Mouse (Mus musculus) monocyte, adult 5-6 weeks (primary cell): ENCODE results near the gene Sobp. TPM values are rescaled to one million over a fixed set of nuclear protein-coding genes. Genes with fewer than 3 reads are reported as not detected.

Experiments used
- ATAC-seq: fragments of 153-309, 156-312 bp; replicated peaks from 2 replicates; pipeline ENCODE4 v1.8.0; 2017; ENCODE audit warnings: mild to moderate bottlenecking; ENCODE audit not compliant: low TSS enrichment, insufficient number of reproducible peaks, severe bottlenecking, poor library complexity, low FRiP score
- total RNA-seq: library from RNA; stranded (forward); fragments of 200-1000, 200-491, 200-594 nt; gene quantifications from 3 replicates; pipeline ENCODE4 v1.2.3, GENCODE M21; 2017

Sobp gene
- total RNA-seq, 1 experiment from 2014 or later = not detected

DNA sequence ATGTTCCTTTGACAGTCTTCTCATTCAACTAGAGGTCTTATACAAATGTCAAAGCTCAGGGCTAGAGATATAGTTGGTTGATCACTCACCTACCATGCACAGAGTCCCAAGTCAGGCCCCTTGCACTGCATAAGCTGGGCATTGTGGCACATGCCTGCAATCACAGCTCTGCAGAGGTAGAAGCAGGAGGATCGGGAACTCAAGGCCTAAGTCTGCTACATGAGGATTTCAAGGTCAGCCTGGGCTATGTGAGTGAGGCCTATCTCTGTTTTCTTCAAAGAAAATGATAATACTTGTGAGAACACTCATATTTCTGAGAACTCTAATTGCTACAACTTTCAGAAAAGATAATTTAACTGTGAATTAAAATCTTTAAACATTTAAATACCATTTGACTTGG is 8.2 kb downstream of the Sobp start:
- ATAC-seq = no peak

DNA sequence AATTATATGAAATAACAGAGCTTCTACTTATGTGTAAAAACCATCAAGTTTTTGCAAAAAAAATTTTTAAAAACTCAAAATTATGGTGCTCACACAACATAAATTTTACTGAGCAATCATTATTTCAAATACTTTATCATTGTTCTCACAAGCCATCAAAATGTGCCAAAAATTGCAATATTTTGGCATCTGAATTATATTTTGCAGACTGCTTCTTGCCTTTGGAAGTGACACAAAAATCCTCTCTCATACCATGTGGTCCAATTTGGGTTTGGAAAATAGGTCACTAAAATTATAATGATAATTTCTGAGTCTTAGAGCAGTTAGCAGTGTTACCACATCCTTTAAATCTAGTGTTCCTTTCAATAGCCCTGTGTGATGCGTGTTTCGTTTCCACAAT is 9.9 kb downstream of the Sobp start:
- no peak for ATAC-seq

DNA sequence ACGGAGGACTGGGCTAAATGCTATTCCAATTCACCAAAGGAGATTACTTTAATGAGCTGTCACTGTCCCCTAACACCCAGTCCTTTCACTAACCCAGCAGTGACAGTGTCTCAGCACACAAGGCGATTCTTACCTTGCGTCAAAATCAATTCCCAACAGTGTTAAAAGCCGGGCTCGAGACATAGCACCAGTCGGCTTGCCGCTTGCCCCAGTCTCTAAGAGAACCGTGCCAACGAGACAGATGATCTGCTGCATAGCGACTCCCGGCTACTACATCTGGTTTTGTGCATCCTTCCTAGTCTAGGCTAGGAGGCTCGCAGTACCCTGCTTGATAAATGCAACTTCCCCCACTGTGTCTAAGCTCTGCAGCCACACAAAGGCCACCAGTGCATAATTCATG is 12.0 kb downstream of the Sobp start:
- ATAC-seq = no peak

DNA sequence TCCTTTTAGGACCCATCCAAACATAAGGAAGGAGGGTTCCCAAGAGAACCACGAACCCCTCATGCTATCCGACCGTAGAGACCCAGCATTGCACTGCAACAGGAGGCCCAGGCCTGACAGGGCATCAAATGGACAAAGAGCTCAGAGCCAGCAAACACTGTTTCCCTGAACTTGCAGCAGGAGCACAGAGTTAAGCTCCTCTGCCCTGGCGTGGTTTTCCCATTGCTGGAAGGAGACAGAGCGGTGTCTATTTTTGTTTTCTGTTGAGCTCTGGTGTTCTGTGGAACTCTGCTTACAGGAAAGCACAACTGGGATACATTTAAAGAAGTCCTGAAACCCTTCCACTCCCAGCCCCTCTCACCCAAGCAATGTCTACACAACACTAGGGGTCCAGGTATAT is 15.0 kb downstream of the Sobp start:
- ATAC-seq = no peak

DNA sequence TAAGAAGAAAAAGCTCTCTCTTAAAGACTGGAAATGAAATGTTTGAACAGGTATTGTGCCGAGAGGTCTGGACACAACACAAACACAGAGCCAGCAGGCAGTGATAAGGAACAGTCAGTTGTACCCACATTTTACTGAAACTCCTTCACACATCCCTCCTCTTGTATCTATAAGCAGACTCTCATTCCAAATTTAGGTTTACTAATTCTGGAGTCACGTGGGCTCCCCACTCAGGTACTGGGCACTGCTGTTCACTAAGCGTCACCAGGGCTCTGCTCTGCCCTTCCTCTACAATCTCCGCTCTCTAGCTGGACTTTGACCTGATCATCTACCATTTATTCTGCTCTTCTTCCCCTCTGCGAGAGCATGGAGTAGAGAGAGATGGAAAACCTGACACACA is 15.4 kb downstream of the Sobp start:
- no peak for ATAC-seq

DNA sequence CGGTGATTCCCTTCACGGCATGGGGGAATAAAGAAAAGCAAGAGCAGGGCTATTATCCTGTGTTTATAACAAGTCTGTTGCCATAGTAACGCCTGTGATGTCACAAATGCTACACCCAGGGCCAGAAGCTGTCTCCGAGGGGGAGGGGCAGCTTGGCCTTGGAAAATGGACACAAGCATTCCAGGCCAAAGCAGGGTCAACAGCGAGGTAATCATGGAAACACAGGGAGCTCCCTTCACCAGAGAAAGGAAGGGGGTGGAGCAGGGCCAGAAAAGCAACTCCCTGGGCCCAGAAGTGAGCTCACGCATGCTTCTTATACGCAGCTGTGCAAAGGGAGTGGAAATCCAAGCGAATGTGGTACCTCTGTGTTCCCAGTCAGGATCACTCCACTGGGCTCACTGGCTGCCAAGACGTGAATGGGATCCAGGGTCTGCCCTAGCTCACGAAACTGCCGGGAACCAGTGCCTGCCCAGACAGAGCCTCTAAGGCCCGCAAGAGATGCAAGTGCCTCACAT is 19.2 kb downstream of the Sobp start:
- no peak for ATAC-seq

DNA sequence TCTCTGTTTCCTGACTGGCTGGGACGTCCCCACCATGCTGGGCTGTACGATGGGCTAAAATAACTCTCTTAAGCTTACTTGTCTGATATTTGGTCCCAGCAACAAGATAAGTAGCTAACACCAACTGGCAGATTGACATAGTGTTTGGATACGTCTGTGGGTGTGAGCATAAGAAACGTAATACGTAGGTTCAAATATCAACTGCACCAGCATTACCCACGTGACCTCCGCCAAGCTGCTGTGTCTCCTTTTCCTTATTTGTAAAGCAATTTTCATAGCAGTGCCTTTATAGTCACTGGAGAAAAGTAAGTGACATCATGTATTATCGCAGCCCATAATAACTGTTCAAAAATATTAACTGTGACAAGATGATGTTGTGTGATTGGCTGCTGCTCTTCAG is 21.7 kb downstream of the Sobp start:
- ATAC-seq = no peak

DNA sequence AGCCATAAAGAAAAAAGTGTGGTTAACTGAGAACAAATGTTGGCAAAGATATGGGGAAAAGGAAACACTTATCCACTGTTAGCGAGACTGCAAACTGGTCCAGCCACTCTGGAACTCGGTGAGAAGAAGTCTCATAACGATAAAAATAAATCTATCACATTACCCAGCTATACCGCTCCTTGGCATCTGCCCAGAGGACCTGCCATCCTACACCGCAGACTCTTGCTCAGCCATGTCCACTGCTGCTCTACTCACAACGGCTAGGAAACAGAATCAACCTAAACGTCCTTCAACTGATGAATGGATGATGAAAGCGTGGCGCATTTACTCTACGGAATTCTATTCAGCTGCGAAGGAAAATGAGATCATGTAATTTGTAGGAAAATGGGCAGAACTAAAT is 25.9 kb downstream of the Sobp start:
- ATAC-seq = no peak

DNA sequence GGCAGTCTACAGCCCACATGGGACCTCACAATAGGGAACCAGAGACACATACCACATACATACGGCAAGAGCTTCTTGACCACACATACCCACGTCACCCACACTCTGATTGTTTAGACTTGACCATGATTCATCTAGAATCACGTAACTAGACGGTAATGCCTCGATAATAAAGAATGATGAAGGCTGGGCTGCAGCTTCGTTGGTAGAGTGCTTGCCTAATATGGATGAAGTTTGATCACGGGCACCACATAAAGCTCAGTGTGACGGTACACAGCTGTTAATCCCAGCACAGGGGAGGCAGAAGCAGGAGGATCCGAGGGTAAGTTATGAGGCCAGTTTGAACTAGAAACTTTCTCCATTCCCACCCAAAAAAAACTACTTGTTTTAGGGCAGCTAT is 31.2 kb downstream of the Sobp start:
- no peak for ATAC-seq

DNA sequence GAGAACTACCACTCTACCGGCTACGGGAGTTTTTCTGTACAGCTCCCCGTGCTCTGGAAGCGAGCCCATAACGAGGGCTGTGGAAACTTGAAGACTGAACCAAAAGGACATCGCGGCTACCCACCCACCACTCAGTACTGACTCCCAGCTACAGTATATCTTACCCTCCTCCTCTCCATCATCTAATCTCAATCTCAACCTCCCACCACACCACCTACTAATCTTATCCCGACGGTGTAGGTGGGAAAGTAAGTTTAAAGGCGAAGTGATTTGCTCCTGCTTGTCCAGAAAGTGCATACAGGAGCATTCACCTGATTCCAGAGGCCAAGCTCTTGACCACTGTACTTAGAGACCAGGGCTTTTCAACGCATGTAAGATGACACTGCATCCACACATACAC is 40.3 kb downstream of the Sobp start:
- no peak for ATAC-seq

DNA sequence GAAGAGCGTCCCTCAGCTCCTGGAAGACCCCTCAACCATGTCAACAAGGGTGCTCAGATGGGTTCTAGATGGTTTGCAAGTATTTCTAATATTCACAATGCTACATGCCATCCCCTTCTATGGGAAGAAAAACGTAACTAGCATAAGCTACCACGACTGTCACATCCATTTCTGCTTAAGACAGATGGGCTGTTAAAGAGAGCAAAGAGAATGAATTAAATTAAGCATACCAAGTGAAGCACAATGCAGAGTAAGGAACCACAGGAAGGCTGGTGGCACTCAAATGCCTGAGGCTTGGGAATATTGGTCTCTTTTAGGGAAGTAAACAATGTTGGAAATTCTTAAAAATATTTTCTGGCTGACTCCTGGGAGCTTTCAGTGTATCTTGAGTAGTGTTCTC is 45.6 kb downstream of the Sobp start:
- ATAC-seq = no peak

DNA sequence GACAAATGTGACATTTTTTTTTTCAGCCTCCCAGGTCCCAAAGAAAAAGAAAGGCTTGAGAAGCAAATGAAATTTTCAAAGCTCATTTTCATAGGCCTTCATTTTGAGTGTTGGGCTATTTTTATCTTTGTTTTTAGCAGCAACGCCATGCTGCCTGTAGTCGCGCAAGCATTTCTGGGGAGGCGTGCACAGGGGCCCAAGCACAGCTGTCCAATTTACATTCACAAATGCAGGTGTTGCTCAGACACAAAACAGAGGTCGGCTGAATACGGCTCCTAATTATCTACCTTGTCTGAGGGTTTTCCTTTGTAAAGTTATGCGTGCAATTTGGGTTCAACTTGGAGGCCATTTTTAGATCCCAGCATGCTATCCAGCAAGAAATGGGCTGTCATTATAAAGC is 49.8 kb downstream of the Sobp start:
- ATAC-seq = no peak

DNA sequence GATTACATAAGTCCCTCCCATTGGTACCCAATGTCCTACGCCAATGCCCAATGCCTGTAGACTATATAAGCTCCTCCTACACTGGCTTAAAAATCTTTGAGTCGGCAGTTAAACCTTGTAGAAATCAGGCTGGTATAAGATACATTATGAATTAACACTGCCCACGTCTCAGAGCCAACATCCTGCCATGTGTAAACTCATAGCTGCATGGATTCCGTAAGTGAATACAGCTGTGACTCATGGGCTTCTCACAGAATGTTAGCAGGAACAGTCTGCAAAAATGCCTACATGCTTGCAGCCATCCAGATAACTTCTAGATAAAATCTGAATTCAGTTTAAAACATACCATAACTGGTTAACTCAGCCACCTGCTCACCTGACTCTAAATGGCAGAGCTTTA is 50.2 kb downstream of the Sobp start:
- no peak for ATAC-seq

DNA sequence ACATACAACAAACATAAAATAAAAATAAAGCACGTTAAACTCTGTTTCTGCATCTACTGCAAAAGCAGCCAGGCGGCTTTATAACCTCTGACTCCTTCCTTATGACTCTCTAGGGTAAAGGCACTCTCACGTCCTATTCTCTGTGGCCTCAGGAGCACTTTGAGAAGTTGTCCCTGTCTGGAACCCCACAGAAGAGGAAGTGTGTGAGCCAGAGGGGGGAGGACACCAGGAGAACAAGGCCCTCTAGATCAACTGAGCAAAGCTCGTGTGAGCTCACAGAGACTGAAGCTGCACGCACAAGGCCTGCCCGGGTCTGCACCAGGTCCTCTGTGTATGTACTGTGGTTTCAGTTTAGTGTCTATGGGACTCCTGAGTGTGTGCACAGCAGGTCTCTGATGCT is 50.9 kb downstream of the Sobp start:
- no peak for ATAC-seq

DNA sequence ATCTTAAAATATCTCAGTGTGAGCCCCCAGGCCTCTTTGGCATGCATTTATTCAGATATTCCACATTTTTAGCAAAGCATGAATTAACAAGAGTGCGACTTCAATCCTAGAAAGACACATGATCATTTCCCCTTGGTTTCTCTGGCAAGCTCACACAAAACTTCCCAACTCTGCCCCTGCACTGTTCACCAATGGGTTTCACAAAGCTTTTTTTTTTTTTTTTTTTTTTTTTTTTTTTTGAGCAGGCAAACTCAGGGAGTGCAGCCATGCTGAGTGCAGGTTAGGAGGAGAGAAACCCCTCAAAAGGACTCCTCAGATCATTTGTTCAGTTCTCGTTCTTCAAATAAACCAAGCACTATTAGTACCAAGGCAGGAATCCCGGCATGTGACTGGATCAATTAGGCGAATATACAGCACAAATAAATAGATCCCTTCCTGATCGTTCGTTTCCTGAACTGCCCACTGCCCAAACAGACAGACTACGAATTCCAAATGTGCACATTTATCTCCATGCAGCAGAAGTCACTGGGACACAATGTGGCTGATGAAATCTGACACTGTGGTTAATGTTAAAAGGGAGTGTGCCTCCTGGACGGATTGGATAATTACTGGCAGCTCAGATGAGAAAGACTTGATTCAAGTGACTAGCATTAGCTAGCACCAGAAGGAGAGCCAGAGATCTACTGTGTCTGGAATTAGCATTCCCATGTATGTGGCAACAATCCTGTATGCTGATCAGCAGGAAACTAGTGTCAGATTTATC is 53.5 kb downstream of the Sobp start:
- no peak for ATAC-seq

DNA sequence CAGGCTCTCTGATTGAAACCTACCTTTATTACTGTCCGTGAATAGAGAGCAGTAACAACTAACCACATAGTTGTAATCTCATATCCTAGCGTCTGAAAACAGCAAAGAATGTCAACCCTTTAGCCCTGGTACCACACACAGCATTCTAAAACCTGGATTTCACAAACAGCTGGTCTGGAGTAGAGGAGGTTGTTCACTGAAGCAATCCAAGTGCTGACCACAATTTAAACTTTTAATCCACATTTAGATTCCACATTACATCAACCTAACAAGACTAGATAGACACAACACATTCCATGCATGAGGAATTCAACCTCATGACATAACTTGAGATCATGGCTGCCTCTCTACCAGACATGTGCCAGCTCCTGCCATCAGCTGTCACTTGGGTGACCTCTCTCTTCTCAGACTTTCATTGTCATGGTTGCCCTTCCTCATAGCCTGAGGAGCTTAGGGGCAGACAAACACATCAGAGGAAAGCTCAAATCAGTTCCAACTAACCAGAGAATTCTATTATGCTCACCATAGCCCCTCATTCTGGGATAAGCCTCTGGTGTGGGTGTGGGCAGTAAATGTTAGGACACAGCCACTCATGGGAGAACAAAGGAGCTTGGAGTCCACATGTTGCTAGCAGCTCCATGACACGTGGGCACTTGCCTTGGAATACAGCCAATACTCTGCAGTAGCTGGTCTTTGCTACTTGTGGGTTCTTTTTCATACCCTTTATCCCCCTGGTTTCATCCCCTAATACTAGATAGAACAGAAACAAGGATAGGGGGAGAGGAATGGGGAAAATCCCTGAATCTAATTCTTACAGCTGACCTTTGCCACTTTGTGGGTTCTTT is 58.0 kb downstream of the Sobp start:
- ATAC-seq = no peak

DNA sequence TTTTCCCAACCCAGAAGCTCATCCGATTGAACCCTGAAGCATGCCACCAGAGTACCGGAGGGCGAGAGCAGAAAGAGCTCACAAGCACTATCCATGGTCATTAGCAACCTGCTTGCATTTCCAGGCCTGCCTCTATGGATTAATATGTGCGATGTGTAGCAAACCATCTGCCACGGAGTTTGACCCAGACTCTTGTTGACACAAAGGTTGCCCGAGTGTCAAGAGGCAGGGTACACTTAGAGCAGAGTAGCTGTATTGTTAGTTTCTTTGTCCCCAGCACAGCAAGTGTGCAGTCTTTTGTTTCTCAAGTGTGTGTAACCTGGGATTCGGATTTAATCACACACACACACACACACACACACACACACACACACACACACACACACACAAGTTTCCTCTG is 62.0 kb downstream of the Sobp start:
- no peak for ATAC-seq

DNA sequence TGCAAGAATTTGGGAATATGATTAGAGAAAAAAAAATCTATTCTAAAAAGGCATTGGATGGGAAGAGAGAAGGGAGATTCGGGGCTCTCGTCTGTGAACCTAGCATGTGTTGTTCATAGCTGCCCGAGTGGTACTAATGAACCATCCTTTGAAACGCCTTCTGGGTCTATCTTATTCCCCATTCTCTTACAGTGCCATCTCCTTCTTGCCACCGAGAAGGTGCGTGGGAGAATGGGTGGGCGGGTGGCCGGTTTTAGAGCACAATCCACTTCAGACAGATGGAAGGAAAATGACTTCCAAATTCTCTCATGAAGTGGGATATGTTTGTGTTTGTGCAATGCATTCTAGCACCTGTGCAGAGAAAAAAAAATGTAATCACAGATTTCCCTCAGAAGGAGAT is 67.7 kb downstream of the Sobp start:
- no peak for ATAC-seq

DNA sequence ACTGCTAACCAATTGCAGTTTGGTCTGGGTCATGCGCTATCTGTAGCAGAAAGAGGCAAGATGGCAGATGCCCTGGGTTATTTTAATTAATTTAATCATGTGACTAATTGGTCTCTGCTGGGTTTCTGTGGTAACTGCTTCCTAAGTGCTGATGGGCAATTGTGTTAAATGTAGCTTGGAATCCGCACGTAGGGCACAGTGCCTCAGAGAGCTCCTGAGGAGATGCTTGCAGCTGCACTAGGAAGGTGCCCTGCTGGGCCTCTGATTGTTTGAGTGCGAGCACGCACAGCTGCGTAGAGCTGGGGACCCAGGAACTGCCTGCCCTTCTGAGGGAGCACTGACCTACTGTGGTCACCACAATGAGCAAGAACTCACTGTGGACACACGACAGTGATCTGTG is 68.1 kb downstream of the Sobp start:
- no peak for ATAC-seq

DNA sequence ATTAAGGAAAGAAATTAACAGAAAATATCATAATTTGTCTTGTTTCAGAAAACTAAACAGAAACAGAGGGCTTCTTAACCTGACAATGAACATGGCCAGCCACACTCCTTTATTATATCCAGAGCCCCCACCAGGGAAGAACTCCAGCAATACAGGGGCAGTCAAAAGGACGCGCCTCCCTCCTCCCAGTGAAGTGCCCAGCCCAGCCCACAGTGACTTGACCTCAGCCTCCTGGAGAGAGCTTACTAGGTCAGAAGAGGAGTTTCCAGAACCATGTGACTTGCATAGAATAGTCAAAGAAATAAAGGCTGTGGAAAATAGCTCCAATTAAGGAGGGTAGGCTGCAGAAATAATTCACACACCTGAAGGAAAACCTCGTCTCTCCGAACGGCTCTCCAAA is 73.8 kb downstream of the Sobp start:
- no peak for ATAC-seq
